In genomic region chr17:66594435-66594834, GRCm38 (mm10) we compare ENCODE assay signal across 23 mouse cellular contexts. TPM values are rescaled to one million over a fixed set of nuclear protein-coding genes. Genes with fewer than 3 reads are reported as not detected.
"Had no signal": no experiment of that assay in that cellular context is flagged by ENCODE, and none has a peak within 500 bp of the region (broad histone marks: within the 10 kb centered on the region; RNA-seq: fewer than 3 reads in every experiment).

TSS of gene Themis3 (minus strand) at chr17:66594621.

- H3K4me1 ChIP-seq: liver, embryonic 13.5 days; megakaryocyte, embryonic 14.5 days; midbrain, embryonic 10.5 days; midbrain, embryonic 13.5 days; neural tube, embryonic 13.5 days had no signal

- H3K4me2 ChIP-seq: liver, embryonic 13.5 days; midbrain, embryonic 13.5 days; neural tube, embryonic 13.5 days had no signal

- H3K9me3 ChIP-seq: liver, embryonic 13.5 days; midbrain, embryonic 10.5 days; midbrain, embryonic 13.5 days; neural tube, embryonic 13.5 days had no signal

- ATAC-seq: midbrain, embryonic 13.5 days; midbrain, embryonic 16.5 days had no signal

- H3K4me3 ChIP-seq: layer of hippocampus, adult 2 months; liver, embryonic 13.5 days; megakaryocyte, embryonic 14.5 days; midbrain, embryonic 10.5 days; midbrain, embryonic 13.5 days; myocyte; neural tube, embryonic 13.5 days had no signal

- H3K36me3 ChIP-seq: liver, embryonic 13.5 days; midbrain, embryonic 10.5 days; midbrain, embryonic 13.5 days; neural tube, embryonic 13.5 days had no signal

- H3K9ac ChIP-seq: liver, embryonic 13.5 days; midbrain, embryonic 13.5 days; neural tube, embryonic 13.5 days had no signal

- H3K27ac ChIP-seq: layer of hippocampus, adult 2 months; liver, embryonic 13.5 days; macrophage; midbrain, embryonic 10.5 days; midbrain, embryonic 13.5 days; neural tube, embryonic 13.5 days; stomach, postnatal 0 days had no signal

- H3K27me3 ChIP-seq: liver, embryonic 13.5 days; megakaryocyte, embryonic 14.5 days; midbrain, embryonic 13.5 days had no signal

- DNase-seq: kidney, postnatal 14 days; kidney, postnatal 4 days; layer of hippocampus, adult 9-11 months; liver, embryonic 13.5 days; lung, adult 2 months; lung, postnatal 14 days; thymus, adult 18-20 months; thymus, postnatal 36 days had no signal

RNA-seq across cellular contexts. Expression of gene Themis3, which starts in this region (rescaled TPM):
- total RNA-seq: layer of hippocampus, adult 2 months; liver, adult 2 months; monocyte, adult 5-6 weeks; neutrophil, adult 5-6 weeks had no signal
- polyA plus RNA-seq: limb, embryonic 11.5 days; liver, adult 2 months; liver, embryonic 13.5 days; liver, embryonic 16.5 days; macrophage; midbrain, embryonic 10.5 days; midbrain, embryonic 13.5 days; midbrain, embryonic 16.5 days; myocyte; neural tube, embryonic 13.5 days; urinary bladder, adult 2 months had no signal
